Mouse (Mus musculus) G1E-ER4 (cell line): ENCODE data around the gene Gm10134. TPM values are rescaled to one million over a fixed set of nuclear protein-coding genes. Genes with fewer than 3 reads are reported as not detected.

Experiments used
- GATA1 ChIP-seq: IDR thresholded peaks from one replicate; pipeline ENCODE4 v1.8.0; 2012; ENCODE audit warnings: low read length, inconsistent platforms
- polyA plus RNA-seq: library from polyadenylated mRNA; stranded (reverse); fragments of >175 nt; gene quantifications from 2 replicates; pipeline ENCODE4 v1.2.3, GENCODE M21; 2012

The Gm10134 gene
- polyA plus RNA-seq, 1 experiment: not detected

GRCm38 (mm10) chr2:28496671-28497070 is 9.2 kb upstream of the Gm10134 start, which contains the start of gene Gbgt1:
TSS of gene Gbgt1 (plus strand) at chr2:28496891.
- TF ChIP-seq GATA1: no peak

- TF ChIP-seq GATA1: no peak
Measured at GRCm38 (mm10) chr2:28497561-28497960, 8.3 kb upstream of the Gm10134 start.

- TF ChIP-seq GATA1: no peak
Measured at GRCm38 (mm10) chr2:28498431-28498830, 7.5 kb upstream of the Gm10134 start.

- no peak for TF ChIP-seq GATA1
Measured at GRCm38 (mm10) chr2:28502987-28503386, 2.9 kb upstream of the Gm10134 start.

DNA sequence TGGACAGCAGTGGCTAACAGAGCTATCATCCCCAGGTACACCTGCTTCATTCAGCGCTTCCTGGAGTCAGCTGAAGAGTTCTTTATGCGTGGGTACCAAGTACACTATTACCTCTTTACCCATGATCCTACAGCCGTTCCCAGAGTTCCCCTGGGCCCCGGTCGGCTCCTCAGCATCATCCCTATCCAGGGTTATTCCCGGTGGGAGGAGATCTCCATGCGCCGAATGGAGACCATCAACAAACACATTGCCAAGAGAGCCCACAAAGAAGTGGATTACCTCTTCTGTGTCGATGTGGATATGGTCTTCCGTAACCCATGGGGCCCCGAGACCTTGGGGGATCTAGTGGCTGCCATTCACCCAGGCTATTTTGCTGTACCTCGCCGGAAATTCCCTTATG is 1.2 kb upstream of the Gm10134 start:
- TF ChIP-seq GATA1: no peak

GRCm38 (mm10) chr2:28506291-28506690 is 396 bp downstream of the Gm10134 start:
- no peak for TF ChIP-seq GATA1

GRCm38 (mm10) chr2:28512798-28513401 is 7.0 kb downstream of the Gm10134 start, which contains the start of gene Ralgds:
TSS of gene Ralgds (plus strand) at chr2:28513125.
- TF ChIP-seq GATA1: no peak

DNA sequence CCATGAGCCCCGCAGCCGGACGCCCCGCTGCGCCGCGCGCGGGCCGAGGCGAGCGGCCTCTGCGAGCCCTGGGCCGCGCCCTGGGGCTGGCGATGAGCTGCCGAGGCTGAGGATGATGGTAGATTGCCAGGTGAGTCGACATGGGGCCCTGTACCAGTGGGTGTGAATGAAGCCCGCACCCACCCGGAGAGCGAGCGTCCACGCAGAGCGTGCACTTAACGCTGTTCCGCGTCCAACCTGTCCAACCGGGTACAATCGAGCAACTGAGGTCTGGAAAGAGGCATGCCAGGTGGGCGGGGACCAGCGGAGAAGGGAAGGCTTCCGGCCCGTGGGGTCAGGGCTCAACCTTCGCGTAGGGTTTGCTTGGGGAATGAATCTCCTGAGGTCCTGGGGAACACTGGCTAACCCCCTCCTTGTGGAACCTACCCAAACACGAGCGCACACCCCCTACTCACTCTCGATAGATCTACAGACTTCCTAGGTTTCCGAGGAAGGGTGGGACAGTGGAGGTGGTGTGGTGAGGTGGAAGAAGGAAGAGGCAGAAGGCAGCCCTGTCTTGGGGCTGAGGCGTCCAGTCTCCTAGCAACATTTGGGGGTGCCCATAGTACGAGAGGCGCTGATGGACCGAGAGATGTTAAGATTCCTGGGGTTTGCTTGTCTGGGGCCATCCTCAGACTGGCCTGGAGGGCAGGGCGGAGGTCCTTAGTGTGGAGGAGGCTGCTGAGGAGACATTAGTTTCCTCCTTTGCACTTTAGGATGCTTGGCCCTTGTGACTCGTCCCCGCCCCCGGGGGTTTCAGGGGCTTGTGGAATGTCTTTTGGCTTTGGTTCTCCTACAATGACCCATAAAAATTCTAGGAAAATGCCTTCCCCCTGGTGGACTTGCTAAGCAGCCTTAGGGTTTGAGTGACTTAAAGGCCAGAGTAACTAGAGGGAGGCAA is 7.8 kb downstream of the Gm10134 start:
- TF ChIP-seq GATA1: no peak

- no peak for TF ChIP-seq GATA1
Measured at GRCm38 (mm10) chr2:28514489-28514888, 8.6 kb downstream of the Gm10134 start.

DNA sequence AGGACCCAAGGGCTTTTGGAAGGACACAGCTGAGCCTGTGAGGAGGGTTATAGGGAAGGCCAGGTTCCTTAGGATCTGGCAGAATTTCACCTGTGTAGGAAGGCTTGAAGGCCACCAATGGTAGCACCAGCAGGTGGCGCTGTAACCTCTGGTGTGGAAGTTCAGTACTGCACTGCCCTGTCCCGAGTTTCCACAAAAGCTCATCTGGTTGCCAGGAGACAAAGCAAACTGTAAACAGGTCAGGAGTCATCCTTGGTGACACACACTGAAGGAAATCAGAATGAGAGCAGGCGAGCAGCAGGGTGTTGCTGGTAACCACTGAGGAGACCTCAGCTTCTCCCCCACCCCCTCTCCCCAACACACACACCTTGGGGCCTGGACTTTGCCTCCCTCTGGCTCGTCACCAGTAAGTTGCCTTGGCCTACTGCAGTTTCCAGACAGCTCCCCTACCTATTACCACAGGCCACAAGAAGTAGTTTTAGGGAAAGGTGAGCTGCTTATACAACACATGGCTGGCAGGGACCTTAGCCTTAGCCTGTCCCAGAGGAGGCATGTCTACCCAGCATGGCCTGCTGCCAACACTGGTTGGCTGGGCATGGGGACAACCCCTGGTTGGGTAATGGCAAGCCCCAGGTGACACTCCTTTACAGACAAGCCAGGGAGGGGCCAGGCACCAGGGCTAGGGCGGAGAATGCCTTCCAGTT is 11.5 kb downstream of the Gm10134 start:
- TF ChIP-seq GATA1: no peak

DNA sequence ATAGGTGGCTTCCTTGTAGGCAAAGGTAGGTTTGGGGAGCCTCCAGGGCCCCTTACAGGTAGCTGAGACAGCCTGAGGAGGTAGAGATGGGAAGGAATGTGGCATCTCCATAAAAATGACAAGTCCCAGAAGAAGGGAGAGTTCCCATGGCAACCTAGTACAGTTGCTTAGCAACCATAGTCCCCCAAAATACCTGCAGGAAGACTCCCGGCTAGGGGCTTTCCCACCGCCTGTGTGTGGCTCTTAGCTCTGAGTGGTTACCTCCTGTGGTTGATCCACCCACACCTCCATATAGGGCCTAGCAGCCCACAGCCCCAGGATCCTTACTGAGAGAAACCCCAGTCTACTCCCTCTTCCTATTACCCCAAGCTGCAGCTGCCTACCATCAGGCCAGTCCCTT is 12.3 kb downstream of the Gm10134 start:
- no peak for TF ChIP-seq GATA1

DNA sequence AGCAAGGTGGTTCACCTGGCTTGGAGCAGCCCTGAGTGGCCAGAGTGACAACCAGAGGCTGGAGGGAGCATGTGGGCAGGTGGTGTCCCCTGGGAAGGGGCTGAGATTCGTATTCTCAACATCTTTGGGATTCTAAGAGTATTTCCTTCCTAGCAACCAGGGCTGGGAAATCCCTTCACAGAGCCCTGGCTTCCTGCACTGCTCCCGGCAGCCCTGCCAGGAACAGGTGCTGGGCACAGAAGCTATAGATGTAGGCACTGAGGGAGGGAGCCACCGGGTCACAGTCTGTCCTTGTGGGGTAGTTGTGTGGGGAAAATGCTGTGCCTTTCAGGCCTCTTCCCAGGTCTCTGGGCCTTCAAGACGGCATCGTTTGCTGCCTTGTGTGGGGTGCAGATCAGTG is 14.7 kb downstream of the Gm10134 start:
- TF ChIP-seq GATA1: no peak

GRCm38 (mm10) chr2:28521571-28522151 is 15.8 kb downstream of the Gm10134 start:
- no peak for TF ChIP-seq GATA1

DNA sequence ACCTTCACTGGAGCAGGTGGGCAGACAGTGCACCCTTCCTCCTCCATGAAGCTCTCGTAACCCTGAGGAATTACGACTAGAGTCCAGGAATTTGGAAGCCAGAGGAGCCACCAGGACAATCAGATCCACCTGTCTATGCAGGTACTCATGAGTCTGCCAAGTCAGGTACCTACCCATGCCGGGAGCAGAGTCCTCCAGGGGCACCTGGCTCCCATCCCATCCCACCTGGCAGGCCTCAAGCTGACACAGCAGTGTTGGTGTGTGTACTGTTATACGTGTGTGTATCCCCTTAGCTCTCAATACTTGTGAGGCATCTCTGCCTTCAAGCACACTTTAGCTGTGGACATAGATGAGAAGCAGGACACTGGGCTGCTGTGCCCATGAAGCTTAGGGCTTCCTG is 16.3 kb downstream of the Gm10134 start:
- no peak for TF ChIP-seq GATA1

DNA sequence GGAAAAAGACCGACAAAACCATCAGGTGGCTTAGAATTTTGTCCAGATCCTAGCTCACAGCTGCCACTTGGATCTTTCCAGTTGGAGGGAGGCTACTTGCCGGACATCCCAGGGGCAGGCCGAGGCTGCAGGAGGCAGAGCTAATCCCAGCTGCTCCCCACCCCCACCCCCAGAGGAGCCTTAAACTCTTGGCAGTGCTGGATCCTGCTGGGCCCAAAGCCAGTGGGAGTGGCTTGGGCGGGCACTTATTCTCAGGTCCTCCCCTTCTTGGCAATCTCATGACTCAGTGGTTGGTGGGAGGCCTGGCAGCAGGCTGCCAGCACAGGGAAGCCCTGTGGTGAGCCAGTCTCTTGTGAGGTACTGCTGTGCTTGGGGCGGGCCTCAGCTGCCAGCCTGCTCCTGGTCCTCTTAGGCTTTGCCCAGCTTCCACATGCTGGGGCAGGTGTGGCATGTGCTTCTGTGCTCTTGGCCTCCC is 17.8 kb downstream of the Gm10134 start:
- no peak for TF ChIP-seq GATA1
